Mouse (Mus musculus) megakaryocyte, embryonic 14.5 days (primary cell): ENCODE measurements at regions not wholly inside any gene's neighbourhood (a gene's known extent, or its start where the extent isn't known, plus 50 kb on each side); places are given as distances from the start of the nearest gene placed in this dataset.
A peak's percentile ranks its signal among the peaks of the same experiment; 100 is the strongest.

Experiments used
- H3K27me3 ChIP-seq: replicated peaks from 2 replicates; pipeline ENCODE3; 2012; ENCODE audit warnings: inconsistent platforms
- H3K36me3 ChIP-seq: replicated peaks from 2 replicates; pipeline ENCODE3; 2012; ENCODE audit warnings: low read length, inconsistent platforms, mixed read lengths
- H3K4me1 ChIP-seq: 2 replicates; pipeline ENCODE4 v1.6.1; 2012; ENCODE audit warnings: inconsistent platforms
- H3K4me3 ChIP-seq: replicated peaks from 2 replicates; pipeline ENCODE3; 2012; ENCODE audit warnings: moderate library complexity, mild to moderate bottlenecking, inconsistent platforms
- H3K9me3 ChIP-seq: 2 replicates; pipeline ENCODE4 v1.6.1; 2012; ENCODE audit warnings: inconsistent platforms
- FLI1 ChIP-seq: IDR thresholded peaks from 2 replicates; pipeline ENCODE4 v1.6.1; 2012; ENCODE audit warnings: low read length, inconsistent platforms, mixed read lengths
- GATA1 ChIP-seq: IDR thresholded peaks from 3 replicates; pipeline ENCODE4 v1.6.1; 2012; ENCODE audit warnings: mixed read lengths, low read length, inconsistent platforms, borderline replicate concordance

DNA sequence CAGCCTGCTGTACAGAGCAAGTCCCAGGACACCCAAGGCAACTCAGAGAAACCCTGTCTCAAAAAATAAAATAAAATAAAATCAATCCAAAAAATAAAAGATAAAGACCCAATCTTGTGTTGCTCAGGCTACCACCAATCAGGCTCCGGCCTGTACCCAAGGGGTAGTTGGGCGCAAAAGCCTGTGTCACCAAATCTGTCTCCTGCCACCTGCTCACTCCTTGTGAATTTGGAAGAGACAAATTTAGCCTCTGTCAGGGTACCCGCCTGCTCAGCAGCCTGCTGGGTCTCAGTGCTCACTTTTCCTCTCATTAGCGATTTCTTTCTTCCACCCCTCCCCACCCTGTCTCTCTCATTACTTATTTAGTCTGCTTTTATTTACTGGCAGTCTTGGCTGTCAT is 54.6 kb downstream of the Sox4 start:
- H3K4me1 ChIP-seq = no peaks in the 10 kb centered on the region
- TF ChIP-seq FLI1 = no peak
- TF ChIP-seq GATA1 = no peak
- H3K9me3 ChIP-seq = peaks cover 15% of the 10 kb centered on the region
- no peak overlapping the region for H3K4me3 ChIP-seq
- no peaks in the 10 kb centered on the region for H3K27me3 ChIP-seq
- no peaks in the 10 kb centered on the region for H3K36me3 ChIP-seq

DNA sequence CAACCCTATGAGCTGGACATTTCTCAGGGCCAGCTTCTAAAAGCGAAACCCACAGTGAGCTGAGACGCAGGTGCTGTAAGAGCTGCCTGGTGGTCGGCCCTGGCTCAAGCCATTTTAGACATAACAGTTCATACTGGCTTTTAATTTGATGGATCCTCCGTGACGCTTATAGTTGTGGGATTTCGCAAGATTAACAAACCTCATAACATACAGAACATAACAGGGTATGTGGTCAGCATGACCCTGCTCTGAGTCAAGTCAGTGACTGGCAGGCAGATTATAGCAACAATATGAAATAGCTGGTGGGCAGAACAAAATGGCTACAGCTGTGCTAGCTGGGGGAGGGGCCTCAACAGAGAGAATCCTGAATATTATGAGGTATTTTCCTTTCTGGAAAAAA is 60.6 kb downstream of the Sox4 start:
- Histone ChIP-seq H3K9me3 (peaks cover 19% of the 10 kb centered on the region), H3K4me3 (no peak overlapping the region), H3K4me1 (no peaks in the 10 kb centered on the region), H3K36me3 (no peaks in the 10 kb centered on the region), H3K27me3 (peaks cover 10% of the 10 kb centered on the region)
- no peak for TF ChIP-seq GATA1

DNA sequence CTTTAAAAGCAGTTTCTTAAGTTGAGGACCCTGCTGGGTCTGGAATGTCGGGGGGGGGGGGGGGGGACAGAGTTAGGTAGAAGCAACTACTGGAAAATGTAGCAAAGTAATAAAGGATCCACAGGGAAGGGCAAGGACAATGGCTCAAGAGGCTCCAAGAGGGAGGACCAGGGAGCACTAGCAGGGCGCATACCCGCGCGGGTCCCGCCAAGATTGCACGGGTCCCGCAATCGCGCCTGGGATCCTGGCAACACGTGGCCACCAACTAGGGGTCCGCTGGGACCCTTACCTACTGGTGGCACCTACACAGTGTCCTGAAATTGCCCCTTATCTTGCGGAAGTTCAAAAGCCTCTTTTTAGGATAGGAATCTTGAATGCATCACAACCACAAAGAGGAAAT is 66.4 kb downstream of the Sox4 start:
- Histone ChIP-seq H3K4me1 (peaks cover 14% of the 10 kb centered on the region), H3K9me3 (0 out of 2 replicates have a peak, but pooled peaks cover 3% of the 10 kb centered on the region), H3K36me3 (no peaks in the 10 kb centered on the region), H3K4me3 (no peak overlapping the region), H3K27me3 (peaks cover 60% of the 10 kb centered on the region)
- no peak for TF ChIP-seq GATA1

DNA sequence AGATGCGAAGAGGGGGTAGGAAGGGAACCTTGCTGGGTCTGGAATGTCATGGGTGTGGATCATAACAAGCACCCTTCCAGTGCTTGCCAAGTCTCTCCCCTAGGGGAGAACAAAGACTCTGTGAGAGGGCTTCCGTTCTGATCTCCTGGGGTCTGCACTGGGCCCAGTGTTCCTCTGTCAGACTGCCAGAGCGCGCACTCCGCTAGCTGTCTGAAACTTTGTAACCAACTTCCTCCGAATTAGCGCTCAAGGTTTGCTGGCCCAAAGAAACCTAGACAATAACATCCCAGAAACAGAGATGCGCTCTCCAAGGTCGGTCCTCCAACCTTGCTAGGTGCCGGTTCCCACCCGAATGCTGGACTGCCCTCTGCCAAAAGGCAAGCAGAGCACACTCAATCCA is 66.8 kb downstream of the Sox4 start:
- H3K4me1 ChIP-seq = peaks cover 14% of the 10 kb centered on the region
- TF ChIP-seq FLI1 = no peak
- TF ChIP-seq GATA1 = no peak
- H3K27me3 ChIP-seq = peaks cover 64% of the 10 kb centered on the region
- no peaks in the 10 kb centered on the region for H3K36me3 ChIP-seq
- H3K9me3 ChIP-seq = 0 out of 2 replicates have a peak, but pooled peaks cover 3% of the 10 kb centered on the region
- H3K4me3 ChIP-seq = no peak overlapping the region

DNA sequence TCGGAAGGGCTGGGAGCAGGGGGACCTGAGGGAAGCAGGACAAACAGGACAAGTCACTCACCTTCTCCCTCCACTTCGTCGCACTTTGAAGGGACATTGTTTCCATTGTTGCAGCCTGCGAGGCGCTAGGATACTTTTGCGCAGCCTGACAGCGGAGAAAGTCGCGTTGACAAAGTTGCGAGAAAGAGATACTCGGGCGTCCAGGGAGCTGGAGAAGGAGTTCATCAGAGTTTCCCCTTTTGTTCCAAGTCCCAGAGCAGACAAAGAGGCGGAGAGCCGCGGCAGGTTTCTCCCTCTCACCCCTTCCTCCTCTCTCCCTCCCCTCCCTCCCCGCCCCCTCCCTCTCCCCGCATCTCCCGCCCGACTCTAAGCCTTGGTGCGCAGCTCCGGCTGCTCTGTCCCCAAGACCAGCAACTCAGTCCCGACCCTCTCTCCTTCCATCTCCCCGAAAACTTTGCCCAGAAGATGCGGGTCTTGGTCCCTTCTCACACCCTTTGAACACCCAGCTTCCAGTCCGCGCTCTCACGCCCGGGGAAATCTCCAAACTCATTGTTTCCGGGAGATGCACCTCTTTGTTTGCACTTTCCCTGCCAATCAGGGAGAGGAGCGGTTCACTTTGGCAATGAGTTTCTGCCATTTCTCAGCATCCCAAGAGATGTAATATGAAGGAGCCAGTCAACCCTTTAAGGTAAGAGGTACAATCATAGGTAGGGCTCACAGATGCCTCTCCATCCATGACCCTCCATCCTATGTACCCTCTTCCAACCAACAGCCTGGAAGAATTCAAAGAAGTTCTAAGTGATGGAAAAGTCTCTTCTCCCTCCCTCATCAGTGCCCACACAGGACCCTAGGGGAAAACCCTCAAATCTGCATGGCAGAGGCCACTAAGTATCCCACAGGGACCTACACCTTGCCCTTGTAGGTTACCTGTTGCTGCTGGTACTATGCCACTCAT is 68.2 kb downstream of the Sox4 start:
- peak overlapping the region; percentile 89 for H3K4me3 ChIP-seq
- 0 out of 2 replicates have a peak, but pooled peaks cover 3% of the 10 kb centered on the region for H3K9me3 ChIP-seq
- peaks cover 14% of the 10 kb centered on the region for H3K4me1 ChIP-seq

DNA sequence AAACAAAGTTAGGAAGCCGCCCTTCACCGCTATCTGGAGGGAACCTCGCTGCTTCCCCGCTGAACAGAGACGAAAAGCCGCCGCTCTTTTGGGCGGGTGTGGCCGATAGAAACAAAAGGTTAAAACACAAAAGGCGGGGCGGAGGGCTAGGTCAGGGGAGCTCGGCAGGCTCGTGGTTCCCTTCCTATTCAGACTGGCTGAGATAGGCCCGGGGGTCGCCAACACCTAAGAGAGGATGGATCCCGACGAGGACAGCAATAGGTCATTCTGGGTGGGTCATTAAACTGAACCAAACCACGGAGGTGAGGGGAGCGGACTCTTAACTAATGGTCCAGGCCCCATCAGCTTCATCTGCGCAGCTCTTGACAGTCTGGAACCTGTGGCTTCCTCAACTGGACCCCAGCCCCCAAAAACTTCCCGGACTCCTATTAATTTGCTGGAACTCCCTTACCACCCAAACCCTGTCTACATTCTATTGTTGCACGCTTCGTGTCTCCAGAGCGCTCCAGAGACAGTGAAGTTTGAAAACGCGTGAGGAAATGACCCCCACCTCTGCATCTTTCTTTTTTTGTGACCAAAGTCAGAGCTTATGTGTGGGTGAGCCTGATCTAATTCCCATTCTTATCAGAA is 69.2 kb downstream of the Sox4 start:
- H3K27me3 ChIP-seq = peaks cover 64% of the 10 kb centered on the region

More for the DNA sequence above, 68.2 kb downstream of the Sox4 start:
- no peak for TF ChIP-seq FLI1
- TF ChIP-seq GATA1 = no peak
- Histone ChIP-seq H3K36me3 (no peaks in the 10 kb centered on the region), H3K27me3 (peaks cover 66% of the 10 kb centered on the region)

DNA sequence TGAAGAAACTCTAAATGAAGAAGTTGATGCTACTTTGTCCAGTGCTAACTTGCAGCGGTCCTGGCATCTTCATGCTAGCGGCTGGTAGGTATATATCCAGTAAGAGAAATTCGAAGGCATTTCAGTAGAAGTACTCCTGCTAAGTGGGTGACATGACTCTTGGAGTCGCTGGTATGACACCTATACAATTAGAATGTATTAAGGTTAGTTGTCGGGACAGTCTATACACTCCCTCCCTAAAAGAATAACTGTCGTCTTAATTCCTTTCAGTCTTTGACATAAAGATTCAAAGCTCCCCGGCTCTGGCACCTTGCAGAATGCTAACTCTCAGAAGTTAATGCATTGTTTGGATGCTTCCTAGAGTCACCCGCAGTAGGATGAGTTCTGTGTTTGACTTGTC is 70.1 kb downstream of the Sox4 start:
- TF ChIP-seq GATA1 (no peak), FLI1 (no peak)
- Histone ChIP-seq H3K36me3 (no peaks in the 10 kb centered on the region), H3K9me3 (0 out of 2 replicates have a peak, but pooled peaks cover 3% of the 10 kb centered on the region), H3K4me1 (peaks cover 14% of the 10 kb centered on the region), H3K27me3 (peaks cover 66% of the 10 kb centered on the region), H3K4me3 (no peak overlapping the region)

More for the DNA sequence above, 69.2 kb downstream of the Sox4 start:
- H3K4me1 ChIP-seq = peaks cover 14% of the 10 kb centered on the region
- TF ChIP-seq GATA1 (no peak), FLI1 (no peak)
- peak overlapping the region; percentile 72 for H3K4me3 ChIP-seq
- no peaks in the 10 kb centered on the region for H3K36me3 ChIP-seq
- H3K9me3 ChIP-seq = 0 out of 2 replicates have a peak, but pooled peaks cover 3% of the 10 kb centered on the region

DNA sequence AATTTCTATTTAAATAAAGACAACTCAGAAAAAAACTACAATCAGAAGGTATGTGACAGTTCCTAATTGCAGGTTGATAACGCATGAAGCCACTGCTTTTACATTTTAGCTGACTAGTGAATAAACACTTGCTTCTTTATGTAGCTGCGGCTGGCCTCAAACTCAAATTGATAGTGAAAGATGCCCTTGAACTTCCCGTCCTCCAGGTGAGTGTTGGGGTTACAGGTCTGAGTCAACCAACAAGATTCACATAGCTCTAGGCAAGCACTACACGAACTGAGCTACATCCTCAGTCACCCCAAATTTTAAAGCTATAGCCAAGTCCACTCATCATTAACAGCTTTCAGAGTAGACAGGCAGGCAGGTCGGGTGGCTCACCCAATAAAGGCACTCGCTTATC is 72.6 kb downstream of the Sox4 start:
- Histone ChIP-seq H3K27me3 (peaks cover 44% of the 10 kb centered on the region), H3K9me3 (no peaks in the 10 kb centered on the region), H3K4me3 (no peak overlapping the region), H3K36me3 (no peaks in the 10 kb centered on the region), H3K4me1 (peaks cover 14% of the 10 kb centered on the region)
- TF ChIP-seq GATA1 (no peak), FLI1 (no peak)

DNA sequence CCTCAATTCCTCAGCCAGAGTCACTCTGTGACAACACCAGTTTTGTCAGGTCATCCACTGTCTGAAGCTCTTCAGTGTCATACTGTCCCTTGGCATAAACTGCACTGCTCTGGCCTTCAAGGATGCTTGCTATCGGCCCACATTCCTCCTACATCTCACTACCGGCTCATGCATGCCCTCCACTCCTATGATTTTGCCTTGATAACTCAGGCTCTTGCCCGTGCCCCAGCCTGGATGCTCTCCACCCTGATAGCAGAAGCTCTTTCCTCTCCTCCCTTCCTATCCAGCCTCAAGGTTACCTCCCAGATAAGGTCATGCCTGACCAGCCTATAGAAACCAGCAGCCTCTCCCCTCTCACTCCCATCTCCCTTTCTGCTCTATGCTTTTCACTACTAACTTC is 74.8 kb downstream of the Sox4 start:
- no peaks in the 10 kb centered on the region for H3K36me3 ChIP-seq
- no peak overlapping the region for H3K4me3 ChIP-seq
- H3K9me3 ChIP-seq = no peaks in the 10 kb centered on the region
- no peaks in the 10 kb centered on the region for H3K4me1 ChIP-seq
- peaks cover 24% of the 10 kb centered on the region for H3K27me3 ChIP-seq
- TF ChIP-seq FLI1 = no peak
- TF ChIP-seq GATA1 = no peak

DNA sequence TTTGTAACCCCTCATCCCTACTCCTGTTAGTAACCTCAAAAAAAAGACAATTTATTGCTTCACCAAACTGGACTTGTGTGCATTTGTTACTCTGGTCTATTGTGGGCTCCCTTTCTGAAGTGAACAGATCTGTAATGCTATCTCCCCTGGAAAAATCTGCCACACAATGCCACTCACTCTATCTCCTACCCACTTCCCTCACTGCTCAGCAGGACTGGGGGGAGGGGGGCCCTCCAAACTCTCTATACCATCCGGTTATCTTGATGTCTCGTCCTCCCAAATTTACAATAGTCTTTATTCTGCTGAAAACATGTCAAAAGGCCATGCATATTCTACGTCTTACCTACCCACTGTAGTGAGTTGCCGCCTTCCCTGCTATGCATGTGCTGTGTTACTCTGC is 76.7 kb downstream of the Sox4 start:
- Histone ChIP-seq H3K36me3 (no peaks in the 10 kb centered on the region), H3K27me3 (peaks cover 11% of the 10 kb centered on the region), H3K4me3 (no peak overlapping the region), H3K4me1 (no peaks in the 10 kb centered on the region), H3K9me3 (no peaks in the 10 kb centered on the region)
- no peak for TF ChIP-seq FLI1
